Mouse (Mus musculus): ENCODE data around the gene Tlr13.

Gene Tlr13

DNA sequence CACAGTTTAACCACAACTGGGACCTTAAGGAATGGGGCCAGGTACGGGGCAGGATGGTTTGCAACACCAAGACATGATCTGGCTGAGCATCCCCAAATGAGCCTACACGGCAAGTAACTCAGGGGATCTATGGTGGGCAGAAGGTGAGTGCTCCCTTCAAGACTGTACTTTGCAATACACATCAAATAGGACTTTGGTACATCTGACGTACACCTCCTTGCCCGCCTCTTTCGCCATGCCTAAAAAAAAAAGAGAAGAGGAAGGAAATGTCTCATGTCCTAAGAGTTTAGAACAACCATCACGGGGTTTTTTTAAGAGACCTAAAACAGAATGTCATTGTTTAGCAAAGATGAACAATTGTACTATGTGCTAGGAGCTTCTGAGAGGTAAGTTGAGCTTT lies at the start of gene Tlr13:
Gene Tlr13 (plus strand): TSS at position 269 of the 400 bp plus-strand sequence.
- in situ Hi-C loops (cut with MboI; ENCODE audit: low sequenced_read_pairs) = no loop called here

- in situ Hi-C loops (cut with MboI; ENCODE audit: low sequenced_read_pairs) = no loop called here
Measured at GRCm38 (mm10) chrX:106105464-106105863, 37.5 kb upstream of the Tlr13 start.

DNA sequence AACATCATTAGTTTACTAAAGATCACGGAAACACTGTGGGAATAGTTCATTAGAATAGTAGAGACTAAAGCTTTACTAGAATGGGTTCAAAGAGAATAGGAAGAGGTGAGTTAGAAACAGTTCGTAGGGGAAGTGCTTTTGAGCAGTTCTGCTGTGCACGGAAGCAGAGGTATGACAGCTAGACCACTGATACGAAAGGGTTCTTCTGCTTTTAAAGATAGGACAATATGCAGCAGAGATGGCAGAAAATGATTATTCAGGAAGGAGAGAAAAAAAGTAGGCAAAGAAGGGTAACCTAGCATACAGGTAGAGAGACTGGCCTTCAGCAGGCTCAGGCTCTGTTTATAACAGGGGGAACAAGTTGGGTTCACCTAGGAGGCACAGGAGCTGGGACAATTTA lies 29.1 kb upstream of the Tlr13 start:
- in situ Hi-C loops (cut with MboI; ENCODE audit: low sequenced_read_pairs) = no loop called here

- in situ Hi-C loops (cut with MboI; ENCODE audit: low sequenced_read_pairs) = no loop called here
Measured at GRCm38 (mm10) chrX:106114674-106115073, 28.3 kb upstream of the Tlr13 start.

- in situ Hi-C loops (cut with MboI; ENCODE audit: low sequenced_read_pairs) = no loop called here
Measured at GRCm38 (mm10) chrX:106122823-106123222, 20.2 kb upstream of the Tlr13 start.

DNA sequence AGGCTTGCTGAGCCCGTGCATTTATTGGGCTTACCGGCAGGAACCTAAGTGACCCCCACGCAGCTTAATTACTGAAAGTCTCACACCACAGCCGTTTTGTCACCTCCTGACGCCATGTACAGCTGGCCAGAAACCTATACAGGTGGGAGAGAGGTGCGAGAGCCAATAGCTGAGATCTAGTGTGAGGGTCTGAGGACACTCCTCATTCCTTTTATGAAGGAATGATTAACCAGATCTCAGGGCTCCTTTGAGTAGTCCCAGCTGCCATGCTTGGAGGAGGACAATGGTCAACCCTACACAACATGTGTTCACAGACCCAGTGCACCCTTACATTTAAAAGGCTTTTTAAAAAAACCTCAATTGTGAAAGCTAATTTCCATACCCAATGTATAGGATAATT lies 14.7 kb upstream of the Tlr13 start:
- in situ Hi-C loops (cut with MboI; ENCODE audit: low sequenced_read_pairs) = no loop called here

GRCm38 (mm10) chrX:106129877-106130276 lies 13.1 kb upstream of the Tlr13 start:
- in situ Hi-C loops (cut with MboI; ENCODE audit: low sequenced_read_pairs) = no loop called here

DNA sequence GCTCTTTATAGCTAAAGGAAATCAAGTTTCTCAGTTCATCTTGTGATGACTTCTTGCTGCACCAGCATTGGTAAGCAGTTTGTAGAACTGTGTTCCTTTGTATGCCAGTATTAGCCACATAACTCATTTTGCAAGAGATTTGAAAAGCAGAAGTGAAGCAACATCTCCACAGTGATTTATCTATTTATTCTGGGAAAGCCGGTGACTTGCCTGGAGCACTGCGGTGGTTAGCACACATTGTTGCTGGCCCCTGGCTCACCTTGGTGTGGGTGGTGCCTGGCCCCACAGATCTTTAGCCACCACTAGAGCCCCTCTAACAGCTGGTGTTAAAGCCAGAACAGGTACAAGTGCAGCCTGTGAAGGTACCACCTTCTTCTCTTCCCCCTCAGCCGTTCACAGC lies 8.1 kb upstream of the Tlr13 start:
- in situ Hi-C loops (cut with MboI; ENCODE audit: low sequenced_read_pairs) = no loop called here

GRCm38 (mm10) chrX:106135484-106135883 lies 7.5 kb upstream of the Tlr13 start:
- in situ Hi-C loops (cut with MboI; ENCODE audit: low sequenced_read_pairs) = no loop called here

GRCm38 (mm10) chrX:106135916-106136575 lies 7.0 kb upstream of the Tlr13 start:
- in situ Hi-C loops (cut with MboI; ENCODE audit: low sequenced_read_pairs) = no loop called here

- in situ Hi-C loops (cut with MboI; ENCODE audit: low sequenced_read_pairs) = no loop called here
Measured at GRCm38 (mm10) chrX:106139309-106140070, 3.5 kb upstream of the Tlr13 start.

DNA sequence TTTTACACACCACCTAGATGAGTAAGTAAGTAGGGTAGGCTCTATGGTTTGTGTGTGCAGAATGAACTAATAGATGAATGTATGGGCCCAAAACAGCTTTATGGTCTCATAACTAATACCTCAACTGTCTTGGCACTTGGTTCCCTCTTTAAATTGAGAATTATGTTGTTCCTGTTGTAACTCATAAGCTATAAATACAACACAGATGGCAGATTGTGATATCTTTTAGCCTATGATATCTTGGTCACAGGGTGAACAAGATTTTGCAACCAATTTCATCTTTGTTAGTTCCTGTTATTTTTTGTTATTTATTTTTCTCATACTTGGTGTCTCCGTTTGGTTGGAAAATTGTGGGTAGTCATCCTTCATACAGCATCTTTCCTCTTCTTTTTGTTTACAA lies 5.2 kb downstream of the Tlr13 start:
- in situ Hi-C loops (cut with MboI; ENCODE audit: low sequenced_read_pairs) = no loop called here

DNA sequence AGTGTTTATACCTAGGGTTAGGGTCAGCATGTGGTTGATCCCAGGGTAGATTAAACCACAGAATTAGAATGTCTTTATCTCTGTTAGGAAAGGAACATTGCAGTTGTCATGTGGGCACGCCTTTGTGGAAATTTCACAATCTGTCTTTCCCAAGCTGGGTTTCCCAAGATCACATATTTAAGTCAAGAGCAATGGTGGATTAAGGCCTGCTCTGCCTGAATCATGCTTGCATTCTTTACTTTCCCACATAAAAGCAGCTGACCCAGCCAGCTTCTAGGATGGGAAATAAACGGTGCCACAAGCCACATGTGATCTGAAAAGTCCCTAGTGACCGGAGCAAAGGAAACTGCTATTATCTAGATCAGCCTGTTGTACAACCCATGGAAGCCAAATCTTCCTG lies 6.5 kb downstream of the Tlr13 start:
- in situ Hi-C loops (cut with MboI; ENCODE audit: low sequenced_read_pairs) = no loop called here

DNA sequence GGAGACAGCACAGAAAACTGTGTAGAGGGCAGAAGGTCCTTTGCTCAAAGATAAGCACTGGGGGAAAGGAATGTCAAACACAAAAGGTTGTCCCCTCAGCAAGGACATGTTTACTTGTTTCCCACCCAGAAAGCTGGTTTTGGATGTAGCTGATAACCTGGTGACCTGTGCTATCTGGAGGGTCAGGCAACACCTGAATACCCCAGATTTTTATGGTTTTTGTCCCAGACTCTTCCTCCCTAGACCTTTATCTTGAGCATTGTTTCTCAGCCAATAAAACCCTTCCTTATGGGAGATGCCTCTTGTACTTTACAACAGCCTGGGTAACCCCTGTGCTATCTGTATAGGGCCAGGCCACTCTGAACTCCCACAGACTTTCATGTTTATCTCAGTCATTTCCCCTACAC lies 11.2 kb downstream of the Tlr13 start:
- in situ Hi-C loops (cut with MboI; ENCODE audit: low sequenced_read_pairs) = no loop called here

DNA sequence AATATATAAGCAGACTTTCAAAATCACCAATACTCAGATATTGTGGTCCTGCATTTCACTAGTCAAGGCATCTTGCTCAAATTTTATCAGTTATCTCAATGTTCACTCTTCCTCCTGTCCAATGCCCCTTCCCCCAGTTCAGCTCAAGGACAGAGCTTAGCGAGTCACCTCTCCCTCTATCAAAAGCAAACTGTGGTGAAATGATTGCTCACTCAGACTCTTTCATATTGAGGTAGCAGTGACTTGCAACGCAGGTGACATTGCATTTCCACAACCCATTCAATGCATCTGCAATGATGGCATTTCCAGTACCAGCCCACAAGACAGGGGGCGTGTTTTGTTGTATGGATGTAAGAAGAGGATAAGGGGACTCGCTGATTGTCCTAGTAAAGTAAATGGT lies 12.9 kb downstream of the Tlr13 start:
- in situ Hi-C loops (cut with MboI; ENCODE audit: low sequenced_read_pairs) = no loop called here

GRCm38 (mm10) chrX:106163995-106164394 lies 21.0 kb downstream of the Tlr13 start:
- in situ Hi-C loops (cut with MboI; ENCODE audit: low sequenced_read_pairs) = no loop called here

DNA sequence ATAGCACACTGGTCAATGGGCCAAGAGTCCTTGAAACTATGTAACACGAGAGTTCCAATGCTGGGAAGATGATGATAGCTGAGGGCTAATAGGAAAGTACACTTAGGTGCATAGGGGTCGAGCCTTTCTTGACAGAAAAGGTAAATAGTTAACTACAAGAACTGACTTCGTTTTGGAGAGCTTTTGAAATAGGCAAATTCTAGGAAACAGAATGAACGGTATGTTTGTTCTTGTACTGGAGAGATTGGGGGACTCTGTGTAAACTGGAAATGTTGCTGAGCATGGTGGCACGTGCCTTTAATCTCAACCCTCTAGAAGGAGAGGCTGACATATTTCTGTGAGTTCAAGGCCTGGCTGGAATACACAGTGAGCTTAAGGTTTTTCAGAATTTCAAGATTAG lies 21.6 kb downstream of the Tlr13 start:
- in situ Hi-C loops (cut with MboI; ENCODE audit: low sequenced_read_pairs) = no loop called here

DNA sequence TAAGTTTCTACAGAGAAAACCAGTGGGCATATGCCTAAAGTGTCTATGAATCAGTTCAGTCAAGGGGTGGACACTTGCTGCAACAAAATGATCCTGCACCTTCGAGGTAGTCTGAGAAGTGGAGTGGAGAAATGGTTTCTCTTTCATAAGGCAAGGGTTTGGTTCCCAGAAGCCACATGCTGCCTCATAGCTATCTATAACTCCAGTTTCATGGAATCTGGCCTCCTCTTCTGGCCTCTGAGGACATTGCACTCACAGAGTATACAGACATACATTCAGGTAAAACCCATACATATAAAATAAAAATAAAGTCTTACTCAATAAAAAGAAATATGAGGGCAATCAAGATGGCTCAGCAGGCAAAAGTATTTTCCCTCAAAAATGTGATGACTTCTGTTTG lies 22.1 kb downstream of the Tlr13 start:
- in situ Hi-C loops (cut with MboI; ENCODE audit: low sequenced_read_pairs) = loop anchor here (5.0 kb wide), 1 partner anchor 143 kb away; no protein-coding TSS in a partner anchor

DNA sequence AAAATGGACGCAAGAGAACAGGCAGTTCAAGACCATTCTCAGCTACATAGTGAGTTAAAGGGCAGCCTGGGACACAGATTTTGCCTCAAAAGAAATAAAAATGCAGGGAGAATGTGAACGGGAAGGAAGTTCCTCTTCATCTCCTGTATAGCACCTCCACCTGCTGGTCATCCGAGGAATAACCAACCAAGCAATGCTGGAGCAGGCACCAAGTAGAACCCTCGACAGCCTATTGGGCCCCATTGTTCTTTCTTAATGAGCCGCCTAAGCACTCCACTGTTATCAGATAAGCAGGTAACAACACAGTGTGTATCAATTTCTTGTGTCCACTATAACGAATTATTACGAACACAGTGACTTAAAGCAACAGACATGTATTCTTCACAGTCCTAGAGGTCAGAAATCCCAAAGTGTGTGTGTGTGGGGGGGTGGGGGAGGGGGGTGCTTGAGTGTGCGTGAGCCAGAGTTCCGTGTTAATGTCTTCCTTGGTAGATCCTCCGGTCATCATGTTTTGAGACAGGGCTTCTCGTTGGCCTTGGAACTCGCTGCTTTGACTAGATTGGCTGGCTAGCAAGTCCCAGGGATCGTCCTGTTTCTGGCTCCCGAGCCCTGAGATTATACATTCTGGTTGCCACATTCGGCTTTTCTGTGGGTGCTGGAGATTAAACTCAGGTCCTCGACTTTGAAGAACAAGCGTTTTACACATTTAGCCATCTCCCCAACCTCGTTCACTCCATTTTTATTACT lies 28.3 kb downstream of the Tlr13 start:
- in situ Hi-C loops (cut with MboI; ENCODE audit: low sequenced_read_pairs) = no loop called here

DNA sequence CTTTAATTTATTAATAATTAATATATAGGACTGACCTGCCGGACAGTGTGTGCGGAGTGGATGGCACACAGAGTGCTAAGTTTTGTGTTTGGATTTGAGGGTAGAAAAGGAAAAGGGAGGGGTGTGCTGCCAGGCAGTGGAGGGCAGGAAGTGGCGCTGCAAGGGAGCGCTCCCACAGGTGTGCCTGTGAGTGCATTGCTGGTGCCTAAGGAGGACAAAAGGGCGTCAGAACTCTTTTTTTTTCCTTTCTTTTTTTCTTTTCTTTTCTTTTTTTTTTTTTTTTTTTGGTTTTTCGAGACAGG lies 28.8 kb downstream of the Tlr13 start:
- in situ Hi-C loops (cut with MboI; ENCODE audit: low sequenced_read_pairs) = no loop called here

GRCm38 (mm10) chrX:106176331-106176730 lies 33.3 kb downstream of the Tlr13 start:
- in situ Hi-C loops (cut with MboI; ENCODE audit: low sequenced_read_pairs) = no loop called here

DNA sequence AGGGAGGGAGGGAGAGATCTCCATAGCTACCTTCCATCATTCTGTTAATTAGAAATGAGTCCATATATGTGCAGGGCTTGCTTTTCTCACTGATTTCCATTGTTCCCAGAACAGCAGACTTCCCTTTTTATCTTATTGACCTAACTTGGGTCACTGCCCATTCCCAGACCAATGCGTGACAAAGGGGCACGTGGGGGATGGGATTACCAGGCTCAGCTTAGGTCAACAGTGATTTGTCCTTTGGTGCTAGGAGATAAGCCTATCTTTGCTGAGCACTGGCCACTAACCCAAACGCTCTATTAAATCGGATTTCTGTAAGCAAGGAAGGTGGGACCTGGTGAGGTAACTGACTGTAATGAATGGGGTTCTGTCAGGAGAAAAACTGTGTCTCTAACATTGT lies 41.3 kb downstream of the Tlr13 start:
- in situ Hi-C loops (cut with MboI; ENCODE audit: low sequenced_read_pairs) = no loop called here

Data from CH12F3 (cell line).